Mouse (Mus musculus): ENCODE results near the gene Man1c1. TPM values are rescaled to one million over a fixed set of nuclear protein-coding genes. Genes with fewer than 3 reads are reported as not detected.

Man1c1 gene
- polyA plus RNA-seq (2012; ENCODE audit: insufficient read depth, insufficient read length, missing spikeins): 2.5 and 2.6 TPM in 2 replicates

DNA sequence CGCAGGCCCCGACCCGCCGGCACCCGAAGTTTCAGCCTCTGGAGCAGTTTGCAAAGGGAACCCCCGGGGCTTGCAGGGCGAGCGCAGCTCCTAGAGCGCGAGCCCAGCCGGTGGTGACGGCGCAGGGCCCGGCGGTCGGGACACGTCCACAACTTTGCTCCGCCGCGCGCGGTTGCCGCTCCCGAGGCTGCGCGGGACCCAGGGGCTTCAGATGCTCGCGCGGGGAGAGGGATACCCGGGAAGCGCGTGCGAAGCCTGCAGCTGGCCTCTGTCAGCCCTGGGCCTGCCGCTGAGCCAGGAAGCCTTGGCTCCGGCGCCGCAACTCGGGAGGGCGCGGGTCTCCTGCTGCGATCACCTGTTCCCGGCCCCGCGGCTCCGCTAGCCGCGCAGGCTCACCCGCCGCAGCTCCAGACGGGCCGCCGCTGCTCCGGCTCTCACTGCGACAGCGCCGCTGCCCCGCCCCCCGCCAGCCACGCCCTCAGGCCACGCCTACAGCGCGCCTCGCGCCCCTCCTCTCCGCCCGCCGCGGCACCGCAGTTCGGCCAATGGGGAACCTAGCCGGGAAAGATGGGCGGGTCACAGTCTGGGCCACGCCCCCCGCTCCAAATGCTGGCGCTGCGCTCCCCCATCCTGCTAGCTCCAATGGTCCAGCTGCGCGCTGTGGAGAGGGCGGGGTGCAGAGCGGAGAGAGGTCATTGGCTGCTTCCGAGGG lies at the start of gene Man1c1:
Gene Man1c1 (minus strand): TSS at position 456 of the 712 bp plus-strand sequence.
- Histone ChIP-seq H3K4me1 (ENCODE audit: control insufficient read depth, insufficient read depth, insufficient read length, low read length) (peaks cover 3% of the 10 kb centered on the region; the same call in 1 of the 2 replicates), H3K27ac (replicated peaks; ENCODE audit: low read depth, low read length) (peak within 1 kb of the TSS; percentile 86), H3K4me3 (ENCODE audit: insufficient read depth, low read depth, low read length) (peak within 1 kb of the TSS; percentile 70)

GRCm38 (mm10) chr4:134753516-134754261 lies 49.6 kb upstream of the Man1c1 start:
- Histone ChIP-seq H3K4me3 (ENCODE audit: insufficient read depth, low read depth, low read length) (no peak overlapping the region), H3K27ac (replicated peaks; ENCODE audit: low read depth, low read length) (peak overlapping the region; percentile 13; the same call in 1 of the 2 replicates), H3K4me1 (ENCODE audit: control insufficient read depth, insufficient read depth, insufficient read length, low read length) (peaks cover 30% of the 10 kb centered on the region)

DNA sequence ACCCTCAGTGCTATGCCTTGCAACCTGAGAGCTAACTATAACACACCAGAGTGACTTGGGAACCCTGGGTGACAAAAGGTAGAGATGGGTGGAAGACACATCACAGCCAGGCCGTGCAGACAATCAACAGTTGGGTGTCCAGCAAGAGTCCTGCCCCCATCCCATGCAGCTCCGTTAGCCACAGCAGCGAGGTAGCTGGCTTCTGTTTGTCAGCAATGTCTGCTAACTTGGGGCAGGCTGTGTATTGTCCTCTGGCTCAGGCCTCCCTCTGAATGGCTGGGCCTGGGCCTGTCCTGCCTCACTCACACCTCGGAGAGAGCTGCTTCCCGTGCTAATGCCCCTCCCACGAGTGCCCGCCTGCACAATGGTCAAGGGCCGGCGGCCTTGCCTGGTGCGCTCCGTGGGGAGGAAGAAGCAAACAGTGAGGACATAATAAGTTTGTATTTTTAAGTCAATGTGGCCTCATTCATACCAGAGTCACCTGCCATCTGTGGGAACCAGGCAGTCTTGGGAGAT lies 48.9 kb upstream of the Man1c1 start:
- Histone ChIP-seq H3K27ac (replicated peaks; ENCODE audit: low read depth, low read length) (no peak overlapping the region), H3K4me3 (ENCODE audit: insufficient read depth, low read depth, low read length) (no peak overlapping the region), H3K4me1 (ENCODE audit: control insufficient read depth, insufficient read depth, insufficient read length, low read length) (peaks cover 23% of the 10 kb centered on the region)

DNA sequence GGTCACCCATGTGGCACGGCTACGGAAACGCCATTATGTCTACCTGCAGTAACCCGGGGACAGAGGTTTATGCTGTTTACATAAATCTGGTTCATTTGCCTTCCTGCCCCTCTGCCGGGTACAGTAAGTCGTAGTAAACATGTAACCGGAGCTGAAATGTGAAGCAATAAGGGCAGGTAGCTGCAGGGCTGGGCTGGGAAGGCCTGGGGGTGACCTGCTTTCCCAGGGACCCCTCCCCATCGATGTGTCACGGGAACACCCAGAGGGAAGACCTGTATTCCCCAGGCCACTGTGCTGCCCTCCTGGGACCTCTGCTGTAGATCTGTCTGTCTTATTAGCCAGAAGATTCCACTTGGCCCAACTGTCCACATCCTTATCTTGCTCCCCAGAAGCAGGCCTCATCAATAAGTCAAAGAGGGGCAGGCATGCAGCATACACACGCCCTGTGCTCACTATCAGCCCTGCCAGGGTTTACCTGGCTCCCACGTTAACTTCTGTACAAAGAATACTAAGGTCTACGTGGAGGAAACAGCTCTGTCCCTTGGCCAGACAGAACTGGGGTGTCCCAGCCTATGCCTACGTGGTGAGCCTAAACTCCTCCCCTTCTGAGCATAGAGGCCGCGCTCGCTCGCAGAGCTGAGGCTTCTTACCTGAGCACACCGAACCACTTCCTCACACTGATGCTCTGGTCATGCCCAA lies 47.7 kb upstream of the Man1c1 start:
- peaks cover 23% of the 10 kb centered on the region for H3K4me1 ChIP-seq (ENCODE audit: control insufficient read depth, insufficient read depth, insufficient read length, low read length)
- H3K4me3 ChIP-seq (ENCODE audit: insufficient read depth, low read depth, low read length): no peak overlapping the region
- H3K27ac ChIP-seq (replicated peaks; ENCODE audit: low read depth, low read length): no peak overlapping the region

DNA sequence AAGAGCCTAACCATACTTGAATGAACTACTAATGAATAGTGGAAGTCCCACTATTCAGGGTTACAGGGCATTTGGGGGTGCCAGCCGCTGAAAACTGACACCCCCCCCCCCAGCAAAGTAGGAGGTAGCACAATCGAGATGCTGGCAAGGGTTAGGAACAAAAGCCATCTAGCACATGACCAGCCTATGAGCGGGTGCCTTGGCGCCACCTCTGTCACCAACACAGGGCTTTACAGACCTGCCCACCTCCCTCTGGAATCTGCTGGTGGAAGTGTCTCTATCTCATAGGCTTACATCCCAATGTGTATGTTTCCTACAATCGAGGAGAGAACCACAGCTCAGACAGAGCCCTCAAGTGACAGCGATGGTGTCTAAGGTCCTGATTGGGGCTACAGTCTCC lies 46.7 kb upstream of the Man1c1 start:
- Histone ChIP-seq H3K4me3 (ENCODE audit: insufficient read depth, low read depth, low read length) (no peak overlapping the region), H3K4me1 (ENCODE audit: control insufficient read depth, insufficient read depth, insufficient read length, low read length) (peaks cover 23% of the 10 kb centered on the region), H3K27ac (replicated peaks; ENCODE audit: low read depth, low read length) (no peak overlapping the region)

GRCm38 (mm10) chr4:134750263-134750662 lies 46.2 kb upstream of the Man1c1 start:
- Histone ChIP-seq H3K27ac (replicated peaks; ENCODE audit: low read depth, low read length) (no peak overlapping the region), H3K4me1 (ENCODE audit: control insufficient read depth, insufficient read depth, insufficient read length, low read length) (peaks cover 19% of the 10 kb centered on the region), H3K4me3 (ENCODE audit: insufficient read depth, low read depth, low read length) (no peak overlapping the region)

DNA sequence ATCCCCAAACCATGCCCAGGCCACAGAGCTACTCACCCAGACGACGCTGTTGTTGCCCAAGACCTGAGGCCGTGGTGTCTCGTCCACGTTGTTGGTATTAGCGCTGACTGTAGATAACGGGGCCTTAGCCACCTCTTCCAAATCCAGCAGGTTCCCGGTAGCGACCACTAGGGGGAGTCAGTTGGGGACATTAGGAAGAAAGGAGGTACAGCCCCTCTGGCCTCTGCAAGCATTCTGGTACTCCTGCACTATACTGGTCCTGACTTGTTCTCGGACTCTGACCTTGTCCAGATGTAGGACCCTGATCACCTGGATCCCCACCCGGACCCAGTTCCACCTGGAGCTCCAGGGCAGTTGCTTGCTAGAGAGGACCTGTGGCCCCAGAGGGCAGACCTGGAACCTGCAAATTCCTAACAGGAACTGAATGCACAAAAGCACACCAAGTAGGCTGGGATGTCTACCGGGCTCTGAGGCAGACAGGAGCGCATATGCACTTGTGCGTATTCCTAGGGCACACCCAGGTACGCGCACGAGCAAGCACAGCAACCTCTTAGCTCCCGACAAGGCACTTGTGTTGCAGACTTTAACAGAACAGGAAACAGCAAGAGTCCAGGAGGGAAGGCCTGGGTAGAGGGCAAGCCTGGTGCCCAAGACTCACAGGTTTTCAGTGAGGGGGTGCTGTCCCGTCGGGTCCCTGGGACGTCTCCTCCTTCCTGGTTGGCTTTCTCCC lies 45.4 kb upstream of the Man1c1 start:
- Histone ChIP-seq H3K4me3 (ENCODE audit: insufficient read depth, low read depth, low read length) (no peak overlapping the region), H3K27ac (replicated peaks; ENCODE audit: low read depth, low read length) (no peak overlapping the region), H3K4me1 (ENCODE audit: control insufficient read depth, insufficient read depth, insufficient read length, low read length) (peaks cover 11% of the 10 kb centered on the region)

DNA sequence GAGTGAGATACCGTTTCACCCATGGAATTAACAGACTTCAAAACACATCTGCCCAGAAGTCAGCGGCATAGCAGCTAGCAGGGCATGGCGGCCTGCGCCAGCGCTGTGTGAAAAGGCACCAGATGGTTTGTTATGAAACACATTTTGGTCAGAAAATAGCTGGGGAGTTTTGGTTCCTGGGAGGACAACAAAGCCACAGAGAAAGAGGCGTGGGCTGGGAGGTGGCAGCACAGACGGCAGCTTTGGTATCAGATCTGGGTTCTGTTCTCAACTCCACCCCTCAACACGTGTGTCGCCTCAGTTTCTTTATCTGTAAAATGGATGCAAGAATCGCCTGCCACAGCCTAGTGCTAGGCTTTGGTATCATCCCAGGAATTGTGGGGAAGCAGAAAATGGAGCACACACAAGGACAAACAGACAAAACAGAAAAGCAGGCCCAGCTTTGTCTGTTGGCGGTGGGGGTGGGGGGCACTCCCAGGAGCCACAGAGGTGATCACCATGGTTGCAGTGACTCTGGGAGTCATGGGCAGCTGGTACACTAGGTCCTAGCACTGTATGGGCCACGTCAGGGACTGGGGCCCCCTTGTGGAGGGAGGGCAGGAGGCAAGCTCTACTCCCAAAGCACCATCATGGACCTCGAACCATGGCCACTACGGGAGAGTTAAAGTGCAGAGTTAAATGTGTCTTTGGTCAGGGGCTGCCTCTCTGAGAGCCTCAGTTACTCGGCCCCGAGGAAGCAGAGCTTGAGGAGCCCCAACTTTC lies 42.0 kb upstream of the Man1c1 start:
- Histone ChIP-seq H3K4me3 (ENCODE audit: insufficient read depth, low read depth, low read length) (no peak overlapping the region), H3K4me1 (ENCODE audit: control insufficient read depth, insufficient read depth, insufficient read length, low read length) (no peaks in the 10 kb centered on the region; the same call in 1 of the 2 replicates), H3K27ac (replicated peaks; ENCODE audit: low read depth, low read length) (no peak overlapping the region)

GRCm38 (mm10) chr4:134743881-134744633 lies 40.0 kb upstream of the Man1c1 start:
- H3K27ac ChIP-seq (replicated peaks; ENCODE audit: low read depth, low read length): no peak overlapping the region
- H3K4me1 ChIP-seq (ENCODE audit: control insufficient read depth, insufficient read depth, insufficient read length, low read length): no peaks in the 10 kb centered on the region
- H3K4me3 ChIP-seq (ENCODE audit: insufficient read depth, low read depth, low read length): no peak overlapping the region

DNA sequence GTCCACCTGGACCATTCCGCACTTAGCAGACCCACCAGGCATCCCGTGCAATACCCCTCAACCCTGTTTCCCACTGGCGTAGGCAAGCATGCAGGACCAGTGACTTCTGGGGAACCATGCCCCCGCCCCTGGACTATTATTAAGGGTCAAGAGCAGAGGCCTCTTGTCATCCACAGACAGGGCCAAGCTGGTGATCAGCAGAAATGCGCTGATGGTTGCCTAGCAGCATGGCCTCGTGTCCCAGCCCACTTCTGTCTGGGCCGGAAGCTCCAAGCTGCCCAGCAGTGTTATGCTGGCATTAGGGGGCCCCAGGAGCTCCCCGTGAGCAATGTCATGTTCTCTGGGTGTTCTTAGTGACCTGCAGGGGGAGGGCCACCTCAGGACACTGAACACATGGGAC lies 37.9 kb upstream of the Man1c1 start:
- Histone ChIP-seq H3K4me1 (ENCODE audit: control insufficient read depth, insufficient read depth, insufficient read length, low read length) (no peaks in the 10 kb centered on the region), H3K27ac (replicated peaks; ENCODE audit: low read depth, low read length) (no peak overlapping the region), H3K4me3 (ENCODE audit: insufficient read depth, low read depth, low read length) (no peak overlapping the region)

- H3K4me3 ChIP-seq (ENCODE audit: insufficient read depth, low read depth, low read length): no peak overlapping the region
- H3K4me1 ChIP-seq (ENCODE audit: control insufficient read depth, insufficient read depth, insufficient read length, low read length): peaks cover 8% of the 10 kb centered on the region
- H3K27ac ChIP-seq (replicated peaks; ENCODE audit: low read depth, low read length): no peak overlapping the region
Measured at GRCm38 (mm10) chr4:134740186-134740585, 36.1 kb upstream of the Man1c1 start.

- no peak overlapping the region for H3K27ac ChIP-seq (replicated peaks; ENCODE audit: low read depth, low read length)
- no peak overlapping the region for H3K4me3 ChIP-seq (ENCODE audit: insufficient read depth, low read depth, low read length)
- peaks cover 13% of the 10 kb centered on the region for H3K4me1 ChIP-seq (ENCODE audit: control insufficient read depth, insufficient read depth, insufficient read length, low read length)
Measured at GRCm38 (mm10) chr4:134739530-134739929, 35.4 kb upstream of the Man1c1 start.

DNA sequence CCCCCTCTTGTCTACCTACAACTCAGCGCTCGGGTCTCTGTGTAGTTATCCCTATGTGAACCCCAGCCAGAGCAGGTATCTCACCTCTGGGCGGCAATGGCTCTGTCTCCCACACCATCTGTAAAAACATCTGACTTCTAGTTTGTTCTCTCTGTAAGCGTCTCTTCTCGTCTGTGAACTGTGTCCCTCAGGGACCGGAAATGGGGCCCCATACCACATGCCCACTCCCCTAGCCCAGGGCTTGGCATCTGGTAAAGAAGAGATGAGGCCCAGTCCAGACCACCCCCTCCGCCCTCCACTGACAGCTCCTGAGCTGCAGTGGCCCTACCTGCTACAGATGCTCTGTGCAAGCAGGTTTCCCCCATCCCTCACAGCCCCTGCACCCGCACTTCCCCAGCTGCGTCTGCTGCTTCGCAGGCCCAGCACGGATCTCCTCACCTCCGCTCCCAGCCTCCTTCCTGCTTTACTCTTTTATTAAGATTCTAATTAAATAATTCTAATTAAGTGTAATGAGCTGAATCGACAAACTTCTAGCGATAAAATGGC lies 33.3 kb upstream of the Man1c1 start:
- Histone ChIP-seq H3K4me1 (ENCODE audit: control insufficient read depth, insufficient read depth, insufficient read length, low read length) (peaks cover 16% of the 10 kb centered on the region), H3K27ac (replicated peaks; ENCODE audit: low read depth, low read length) (no peak overlapping the region), H3K4me3 (ENCODE audit: insufficient read depth, low read depth, low read length) (no peak overlapping the region)
